Mouse (Mus musculus) layer of hippocampus, postnatal 14 days (tissue): ENCODE data around the gene Tsen34. TPM values are rescaled to one million over a fixed set of nuclear protein-coding genes. Genes with fewer than 3 reads are reported as not detected.
A peak's percentile ranks its signal among the peaks of the same experiment; 100 is the strongest.

Experiments
- DNase-seq, 2 experiments: peaks; one replicate each; pipeline ENCODE4 v3.0.0; 2021 to 2022; ENCODE audit warnings: low spot score in 2 of 2, mixed read lengths in 1 of 2
- long read RNA-seq, 2 experiments: library from polyadenylated mRNA; stranded (forward); transcript quantifications; one replicate each; pipeline ENCODE4 v2.0.0; 2021
- total RNA-seq, 2 experiments: library from RNA; stranded (reverse); gene quantifications; 2 replicates each; pipeline ENCODE4 v1.2.3; 2021

Gene Tsen34
- 10 to 100 TPM; 70.0 to 74.8 TPM for total RNA-seq
- long read RNA-seq, experiment 1, transcript Tsen34-202 (4 exons, 1,319 nt), result minor isoform, 28 of 81 reads
- long read RNA-seq, experiment 1, transcript Tsen34-204 (5 exons, 1,779 nt), result major isoform, 40 of 81 reads
- long read RNA-seq, experiment 1, partial matches to known transcripts, result 2 of 81 reads
- long read RNA-seq, experiment 1, other reads (novel, unspliced or antisense), result 11 of 81 reads
- long read RNA-seq, experiment 2, transcript Tsen34-202 (4 exons, 1,319 nt), result minor isoform, 46 of 135 reads
- long read RNA-seq, experiment 2, transcript Tsen34-204 (5 exons, 1,779 nt), result major isoform, 57 of 135 reads
- long read RNA-seq, experiment 2, partial matches to known transcripts, result 6 of 135 reads
- long read RNA-seq, experiment 2, other reads (novel, unspliced or antisense), result 26 of 135 reads

GRCm38 (mm10) chr7:3692382-3692986 is at the start of gene Tsen34:
TSS of gene Tsen34 (plus strand) at chr7:3692863.
- peak in 1 of 2 experiments; percentile 36 for DNase-seq

DNA sequence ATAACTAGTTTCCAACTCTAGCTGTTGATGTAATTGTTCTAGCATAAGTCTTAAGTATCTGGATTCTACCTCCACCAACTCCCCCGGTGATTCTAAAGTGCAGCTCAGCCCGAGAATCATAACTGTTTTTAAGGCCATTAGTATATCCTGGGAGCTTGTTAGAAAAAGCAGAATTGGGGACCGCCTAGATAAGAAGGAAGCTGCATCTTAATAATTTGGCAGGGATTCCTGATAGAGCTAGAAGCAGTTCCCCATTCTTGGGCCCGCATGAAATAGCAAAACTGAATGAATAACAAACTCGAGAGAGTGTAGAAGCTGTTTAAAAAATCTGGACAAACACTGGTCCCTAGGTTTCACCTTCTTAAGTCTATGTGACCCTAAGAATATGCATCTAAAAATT is 49.3 kb upstream of the Tsen34 start:
- DNase-seq, result no peak

GRCm38 (mm10) chr7:3643843-3644242 is 48.8 kb upstream of the Tsen34 start:
- no peak for DNase-seq

- no peak for DNase-seq
Observed at GRCm38 (mm10) chr7:3644348-3644671, 48.4 kb upstream of the Tsen34 start.

DNA sequence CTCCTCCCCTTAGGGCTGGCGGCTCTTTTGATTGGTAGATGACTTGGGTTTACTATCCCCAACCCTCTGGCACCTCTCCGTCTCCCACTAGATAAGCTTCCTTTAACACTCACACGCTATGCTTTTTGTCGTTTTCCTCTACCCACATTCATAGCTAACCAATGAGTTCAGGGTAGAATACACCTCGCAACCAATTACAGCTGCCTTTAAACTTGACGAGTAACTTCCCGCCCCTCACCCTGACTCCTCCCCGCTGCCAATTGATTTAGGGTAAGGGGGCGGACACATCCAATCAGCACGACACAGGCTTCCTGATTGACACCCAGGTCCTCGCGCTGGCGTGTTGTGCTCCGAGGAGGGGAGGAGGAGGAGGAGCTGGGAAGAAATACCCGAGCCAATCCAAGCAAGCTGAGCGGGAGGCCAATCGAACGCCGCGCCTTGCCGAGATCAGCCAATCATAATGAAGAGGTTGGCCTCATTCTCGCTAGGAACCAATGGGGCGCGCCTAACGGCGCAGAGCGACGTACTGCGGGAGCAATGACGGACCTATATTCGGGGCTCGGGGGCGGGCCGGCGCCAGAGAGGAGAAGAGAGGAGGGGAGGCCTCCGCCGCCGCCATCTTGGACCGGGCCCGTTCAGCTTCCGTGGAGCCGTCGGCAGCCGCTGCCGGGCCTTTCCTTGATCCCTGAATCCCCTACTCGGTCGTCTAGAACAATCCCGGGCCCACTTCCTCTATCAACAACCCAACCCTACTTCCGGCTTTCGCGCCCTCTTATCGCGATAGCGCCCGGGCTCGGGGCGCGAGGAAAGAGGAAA is 47.8 kb upstream of the Tsen34 start, which contains the start of gene Cnot3:
Gene Cnot3, plus strand, starts transcription at position 597 of the 816 bp plus-strand sequence.
- DNase-seq, result peak; percentile 98 to 100

DNA sequence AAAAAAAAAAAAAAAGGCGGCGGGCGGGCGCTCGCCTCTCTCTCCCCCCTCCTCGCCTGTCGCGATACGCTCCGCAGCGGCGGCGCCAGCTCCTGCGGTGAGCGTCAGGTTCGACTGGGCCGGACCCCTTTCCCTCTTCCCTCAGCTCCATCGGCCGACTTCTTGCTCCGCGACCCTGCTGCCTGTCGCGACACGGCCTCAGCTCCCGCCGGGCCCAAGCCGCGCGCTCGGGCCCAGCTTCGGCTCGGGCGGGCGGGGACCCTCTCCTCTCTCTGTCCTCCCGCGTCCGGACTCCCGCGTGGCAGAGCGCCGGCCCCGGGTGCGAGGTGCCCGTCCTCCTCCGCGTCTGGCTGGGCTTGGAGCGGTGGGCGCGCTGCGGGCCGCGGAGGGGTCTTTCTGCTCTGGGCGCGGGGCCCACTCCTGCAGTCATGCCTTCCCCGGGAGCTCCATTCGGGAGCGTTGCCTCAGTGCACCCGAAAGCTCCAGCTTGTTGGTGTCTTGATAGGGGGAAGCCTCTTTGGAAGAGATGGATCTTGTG is 47.1 kb upstream of the Tsen34 start:
- DNase-seq, result no peak

GRCm38 (mm10) chr7:3646188-3646587 is 46.5 kb upstream of the Tsen34 start:
- DNase-seq, result no peak

DNA sequence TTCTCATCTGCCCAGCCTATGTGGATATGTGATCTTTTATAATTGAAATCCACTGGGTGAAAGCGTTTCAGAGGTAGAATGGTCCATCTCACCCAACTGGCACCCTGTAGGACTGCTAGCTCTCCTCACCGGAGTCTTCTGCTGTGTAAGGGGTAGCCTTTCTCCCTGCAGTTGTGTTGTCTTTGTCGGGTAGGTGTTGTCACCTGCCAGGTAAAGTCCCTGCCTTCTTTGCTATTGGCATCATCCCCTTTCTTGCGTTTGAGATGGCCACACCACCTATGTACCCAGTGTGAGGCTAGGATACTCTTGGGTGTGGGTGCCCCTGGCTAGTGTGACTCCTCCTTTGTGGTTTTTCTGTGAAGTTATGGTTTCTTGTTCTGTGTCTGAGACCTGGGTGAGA is 46.0 kb upstream of the Tsen34 start:
- no peak for DNase-seq

DNA sequence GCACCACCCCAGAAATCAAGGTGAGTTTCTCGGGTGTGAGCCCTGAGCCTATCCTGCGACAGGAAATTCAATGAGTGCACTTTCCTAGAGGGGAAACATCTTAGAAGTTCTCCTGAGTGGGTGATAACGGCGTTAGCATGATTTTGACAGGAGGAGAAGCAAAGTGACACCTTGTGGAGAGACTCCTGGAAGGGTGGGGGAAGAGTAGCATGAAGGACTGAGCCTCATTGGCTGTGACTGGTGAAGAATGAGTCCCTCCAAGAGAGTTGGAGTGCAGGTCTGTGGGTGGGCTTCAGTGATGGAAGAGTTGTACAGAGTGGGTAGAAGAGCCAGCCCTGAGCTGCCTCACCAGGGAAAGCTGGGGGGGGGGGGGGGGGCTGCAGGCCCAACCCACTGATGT is 35.7 kb upstream of the Tsen34 start:
- DNase-seq, result no peak

- DNase-seq, result no peak
Observed at GRCm38 (mm10) chr7:3658578-3658977, 34.1 kb upstream of the Tsen34 start.

DNA sequence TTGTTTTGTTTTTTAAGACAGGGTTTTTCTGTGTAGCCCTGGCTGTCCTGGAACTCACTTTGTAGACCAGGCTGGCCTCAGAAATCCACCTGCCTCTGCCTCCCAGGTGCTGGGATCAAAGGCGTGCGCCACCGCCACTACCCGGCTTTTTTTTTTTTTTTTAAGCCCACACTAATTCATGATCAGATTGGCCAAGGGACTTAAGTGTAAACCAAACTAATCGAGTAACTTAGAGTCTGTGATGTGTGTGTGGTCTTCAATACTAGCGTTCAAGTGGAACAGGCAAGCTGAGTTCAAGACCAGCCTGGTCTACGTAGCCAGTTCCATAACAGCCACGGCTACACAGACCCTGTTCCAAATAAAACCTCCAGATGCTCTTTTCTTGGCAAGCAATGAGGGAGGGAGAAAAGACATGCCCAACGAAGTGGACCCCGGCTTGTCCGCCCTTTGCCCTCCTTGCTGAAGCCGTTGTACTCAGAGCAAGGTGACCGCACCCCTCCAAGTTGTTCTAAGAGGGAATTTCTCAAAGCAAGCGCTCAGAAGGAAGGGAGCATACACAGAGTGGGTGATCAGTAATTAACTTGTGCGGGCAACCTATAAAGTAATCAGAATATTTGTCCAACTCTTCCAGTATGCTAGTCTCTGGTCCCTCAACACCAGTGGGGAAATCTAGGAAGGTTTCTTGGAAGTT is 28.0 kb upstream of the Tsen34 start:
- DNase-seq, result no peak

- peak; percentile 96 to 99 for DNase-seq
Observed at GRCm38 (mm10) chr7:3665215-3666114, 27.2 kb upstream of the Tsen34 start, which contains the start of gene Leng1. TSS of gene Leng1 (minus strand) at chr7:3665840.

- no peak for DNase-seq
Observed at GRCm38 (mm10) chr7:3666921-3667391, 25.7 kb upstream of the Tsen34 start.

DNA sequence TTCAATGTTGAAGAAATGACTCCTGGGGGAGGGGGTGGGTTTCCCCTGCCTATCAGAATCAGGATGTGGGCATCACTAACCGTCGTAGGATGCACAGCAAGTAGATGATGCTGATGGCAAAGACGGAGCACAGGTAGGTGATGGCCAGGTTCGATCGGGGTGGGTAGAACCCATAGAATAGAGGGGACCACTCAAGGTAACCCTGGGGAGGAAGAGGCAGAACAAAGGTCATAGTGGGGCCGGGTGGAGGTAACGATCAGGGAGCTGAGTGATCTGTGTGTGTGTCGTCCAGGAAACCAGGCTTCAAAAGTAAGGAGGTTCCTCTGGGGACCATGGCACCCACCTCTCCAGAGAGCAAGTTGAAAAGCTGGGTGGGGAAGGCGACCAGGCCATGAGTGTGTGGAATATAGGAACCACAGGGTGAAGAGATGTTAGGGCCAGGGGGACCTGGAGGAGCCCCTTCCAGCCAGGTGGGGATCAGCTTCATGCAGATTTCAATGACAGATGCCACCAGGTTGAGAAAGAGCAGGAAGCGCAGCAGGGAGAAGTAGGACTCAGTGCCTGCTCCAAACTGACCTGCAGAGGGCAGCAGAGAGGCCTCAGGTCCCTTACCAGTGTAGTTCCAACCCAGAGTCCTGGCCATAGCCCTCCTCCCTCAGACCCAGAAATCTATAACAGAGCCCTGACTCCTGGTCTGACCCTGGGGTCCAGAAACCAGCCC is 18.0 kb upstream of the Tsen34 start:
- peak; percentile 76 to 84 for DNase-seq

- DNase-seq, result no peak
Observed at GRCm38 (mm10) chr7:3675228-3675548, 17.5 kb upstream of the Tsen34 start.

- no peak for DNase-seq
Observed at GRCm38 (mm10) chr7:3676371-3676770, 16.3 kb upstream of the Tsen34 start.

GRCm38 (mm10) chr7:3677342-3677741 is 15.3 kb upstream of the Tsen34 start, which contains the start of gene Tmc4:
TSS of gene Tmc4 (minus strand) at chr7:3677553.
- DNase-seq, result no peak

GRCm38 (mm10) chr7:3683908-3684550 is 8.6 kb upstream of the Tsen34 start:
- DNase-seq, result no peak

DNA sequence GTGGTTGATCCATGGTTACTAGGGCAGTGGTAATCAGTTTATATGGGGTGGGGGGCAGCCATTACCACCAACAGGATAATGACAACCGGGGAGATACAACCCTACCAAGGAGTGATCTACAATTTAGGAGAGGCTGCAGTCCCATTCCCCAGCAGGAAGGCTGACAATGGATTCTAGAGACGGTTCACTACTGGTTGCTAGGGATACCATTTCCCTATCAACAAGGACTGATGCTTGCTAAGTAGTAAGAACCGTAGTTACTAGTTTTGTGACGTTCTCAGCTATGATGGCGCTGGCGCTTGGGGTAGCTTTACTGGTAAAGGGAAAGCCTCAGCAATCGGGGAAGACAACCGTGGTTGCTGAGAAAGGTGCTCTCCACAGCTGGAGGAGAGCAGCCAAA is 8.0 kb upstream of the Tsen34 start:
- no peak for DNase-seq
